Mouse (Mus musculus) ES-Bruce4 (cell line): ENCODE measurements around the gene Usp47. TPM values are rescaled to one million over a fixed set of nuclear protein-coding genes. Genes with fewer than 3 reads are reported as not detected.
A peak's percentile ranks its signal among the peaks of the same experiment; 100 is the strongest.

Source experiments
- H3K27ac ChIP-seq: 2 replicates; pipeline ENCODE4 v1.5.1; 2012; ENCODE audit warnings: low read length, inconsistent platforms; ENCODE audit not compliant: insufficient read depth
- H3K27me3 ChIP-seq: 2 replicates; pipeline ENCODE4 v1.6.1; 2012; ENCODE audit warnings: mild to moderate bottlenecking, low read length, inconsistent platforms; ENCODE audit not compliant: control insufficient read depth, poor library complexity, insufficient read depth, severe bottlenecking
- H3K36me3 ChIP-seq: 2 replicates; pipeline ENCODE4 v1.6.1; 2012; ENCODE audit warnings: inconsistent platforms, mild to moderate bottlenecking, low read length, moderate library complexity; ENCODE audit not compliant: control insufficient read depth, poor library complexity, insufficient read depth, severe bottlenecking
- H3K4me1 ChIP-seq: one replicate; pipeline ENCODE4 v1.8.1; 2011; ENCODE audit warnings: low read length; ENCODE audit not compliant: control insufficient read depth, insufficient read depth
- H3K4me3 ChIP-seq: 2 replicates; pipeline ENCODE4 v1.5.1; 2011; ENCODE audit warnings: low read depth, mild to moderate bottlenecking, low read length
- H3K9ac ChIP-seq: 2 replicates; pipeline ENCODE4 v1.6.1; 2012; ENCODE audit warnings: low read depth, mild to moderate bottlenecking, inconsistent platforms; ENCODE audit not compliant: poor library complexity, severe bottlenecking
- H3K9me3 ChIP-seq: replicated peaks from 2 replicates; pipeline ENCODE4 v1.6.1; 2012; ENCODE audit warnings: mild to moderate bottlenecking, low read length, inconsistent platforms; ENCODE audit not compliant: control insufficient read depth, poor library complexity, insufficient read depth, severe bottlenecking
- CTCF ChIP-seq: IDR thresholded peaks from one replicate; pipeline ENCODE4 v1.8.1; 2011; ENCODE audit warnings: low read depth, low read length
- EP300 ChIP-seq: IDR thresholded peaks from 2 replicates; pipeline ENCODE4 v1.6.1; 2011; ENCODE audit warnings: low read depth, low read length; ENCODE audit not compliant: insufficient read depth
- POLR2A ChIP-seq: IDR thresholded peaks from one replicate; pipeline ENCODE4 v1.8.1; 2011; ENCODE audit warnings: low read length; ENCODE audit not compliant: insufficient read depth
- polyA plus RNA-seq: library from polyadenylated mRNA; stranded (reverse); fragments of >200 nt; gene quantifications from 2 replicates; pipeline ENCODE4 v1.2.4, GENCODE M21; 2011; ENCODE audit warnings: low read depth; ENCODE audit not compliant: missing spikeins, insufficient read depth, insufficient read length

Gene Usp47
- polyA plus RNA-seq, 1 experiment = 63.3 TPM

- H3K36me3 ChIP-seq = no peaks in the 10 kb centered on the region
- no peaks in the 10 kb centered on the region for H3K9me3 ChIP-seq
- no peak overlapping the region for H3K4me3 ChIP-seq
- H3K27ac ChIP-seq = no peak overlapping the region
- no peaks in the 10 kb centered on the region for H3K27me3 ChIP-seq
- TF ChIP-seq CTCF = no peak
- no peak for TF ChIP-seq EP300
- TF ChIP-seq POLR2A = no peak
- no peak overlapping the region for H3K9ac ChIP-seq
- H3K4me1 ChIP-seq = no peaks in the 10 kb centered on the region
These were observed 125.8 kb downstream of the Usp47 start for GRCm38 (mm10) chr7:112149113-112149512.

GRCm38 (mm10) chr7:112154445-112154844 is 131.1 kb downstream of the Usp47 start:
- Histone ChIP-seq H3K27ac (no peak overlapping the region), H3K4me1 (no peaks in the 10 kb centered on the region), H3K9me3 (no peaks in the 10 kb centered on the region)

GRCm38 (mm10) chr7:112155194-112155593 is 131.9 kb downstream of the Usp47 start:
- Histone ChIP-seq H3K4me1 (no peaks in the 10 kb centered on the region), H3K27ac (no peak overlapping the region), H3K9ac (no peak overlapping the region), H3K4me3 (no peak overlapping the region), H3K36me3 (no peaks in the 10 kb centered on the region), H3K9me3 (no peaks in the 10 kb centered on the region), H3K27me3 (no peaks in the 10 kb centered on the region)
- TF ChIP-seq POLR2A = no peak

More at GRCm38 (mm10) chr7:112154445-112154844, 131.1 kb downstream of the Usp47 start:
- H3K9ac ChIP-seq = no peak overlapping the region
- TF ChIP-seq CTCF (no peak), EP300 (no peak), POLR2A (no peak)
- no peaks in the 10 kb centered on the region for H3K36me3 ChIP-seq
- H3K27me3 ChIP-seq = no peaks in the 10 kb centered on the region
- H3K4me3 ChIP-seq = no peak overlapping the region

- Histone ChIP-seq H3K27me3 (no peaks in the 10 kb centered on the region), H3K9ac (peak overlapping the region; percentile 55), H3K4me3 (peak overlapping the region; percentile 73), H3K9me3 (no peaks in the 10 kb centered on the region), H3K4me1 (no peaks in the 10 kb centered on the region), H3K27ac (no peak overlapping the region), H3K36me3 (no peaks in the 10 kb centered on the region)
- TF ChIP-seq CTCF (no peak), EP300 (no peak), POLR2A (no peak)
These were observed 134.4 kb downstream of the Usp47 start for GRCm38 (mm10) chr7:112157584-112158315.

GRCm38 (mm10) chr7:112158316-112158741 is 135.0 kb downstream of the Usp47 start:
- Histone ChIP-seq H3K27me3 (no peaks in the 10 kb centered on the region), H3K9me3 (no peaks in the 10 kb centered on the region), H3K27ac (no peak overlapping the region), H3K36me3 (no peaks in the 10 kb centered on the region), H3K9ac (peak overlapping the region; percentile 55), H3K4me1 (no peaks in the 10 kb centered on the region), H3K4me3 (peak overlapping the region; percentile 73)
- TF ChIP-seq EP300 = no peak
- TF ChIP-seq POLR2A = no peak
- TF ChIP-seq CTCF = no peak

- Histone ChIP-seq H3K9me3 (no peaks in the 10 kb centered on the region), H3K9ac (peak within 1 kb of the TSS; percentile 55), H3K4me3 (peak within 1 kb of the TSS; percentile 73), H3K27me3 (no peaks in the 10 kb centered on the region), H3K4me1 (no peaks in the 10 kb centered on the region), H3K27ac (no peak within 1 kb of the TSS), H3K36me3 (no peaks in the 10 kb centered on the region)
- TF ChIP-seq CTCF (no peak), POLR2A (no peak)
These were observed 135.6 kb downstream of the Usp47 start, which contains the start of gene Dkk3 for GRCm38 (mm10) chr7:112158942-112159341. Gene Dkk3, minus strand, starts transcription at chr7:112159057.
